In genomic region chr1:183117827-183118825, GRCm38 (mm10) we compare ENCODE assay signal across 10 mouse cellular contexts.
DNase-seq lines count a peak whose midpoint lies in the region; ATAC-seq lines count a peak whose summit lies in the region.
"Had no signal": no experiment of that assay in that cellular context is flagged by ENCODE, and none has a peak within 500 bp of the region (broad histone marks: within the 10 kb centered on the region; RNA-seq: fewer than 3 reads in every experiment).

No protein-coding gene starts in this region.

- intact Hi-C loops in heart, postnatal 36 days (cut with DNase I), result no loop called here
- intact Hi-C loops in left cerebral cortex, postnatal 25 days (cut with DNase I), result no loop called here

- no peaks in the 10 kb centered on the region for H3K27me3 ChIP-seq in limb, embryonic 13.5 days
- H3K27me3 ChIP-seq: neural tube, embryonic 12.5 days had no signal

- H3K9me3 ChIP-seq in limb, embryonic 13.5 days, result no peaks in the 10 kb centered on the region
- H3K9me3 ChIP-seq: neural tube, embryonic 12.5 days had no signal

- H3K27ac ChIP-seq in limb, embryonic 13.5 days, result peak overlapping the region; percentile 79
- H3K27ac ChIP-seq: neural tube, embryonic 12.5 days had no signal

- ATAC-seq in limb, embryonic 13.5 days (ENCODE audit: low FRiP score, low read depth), result peak; percentile 59; the same call in 1 of the 2 replicates
- ATAC-seq in inflammation-experienced regulatory T-cells, adult 6 months, result no peak

- no peak overlapping the region for H3K4me3 ChIP-seq in limb, embryonic 13.5 days
- H3K4me3 ChIP-seq: neural tube, embryonic 12.5 days had no signal

- peak overlapping the region; percentile 27; the same call in 1 of the 2 replicates for H3K4me2 ChIP-seq in limb, embryonic 13.5 days (replicated peaks)
- H3K4me2 ChIP-seq: neural tube, embryonic 12.5 days had no signal

- 28% methylated on average over 21 of the region's 21 CpGs for WGBS in limb, embryonic 13.5 days

- H3K36me3 ChIP-seq in limb, embryonic 13.5 days, result no peaks in the 10 kb centered on the region
- H3K36me3 ChIP-seq: neural tube, embryonic 12.5 days had no signal

- H3K9ac ChIP-seq in limb, embryonic 13.5 days, result no peak overlapping the region
- H3K9ac ChIP-seq: neural tube, embryonic 12.5 days had no signal

- peaks cover 87% of the 10 kb centered on the region for H3K4me1 ChIP-seq in limb, embryonic 13.5 days

- peak; percentile 45 for DNase-seq in heart, postnatal 4 days
- no peak for DNase-seq in heart, postnatal 36 days
- DNase-seq in thymus, postnatal 4 days, result peak; percentile 30
- no peak for DNase-seq in thymus, postnatal 36 days
- no peak for DNase-seq in urinary bladder, postnatal 10 days (ENCODE audit: low spot score)
- DNase-seq in left cerebral cortex, postnatal 25 days (ENCODE audit: low spot score in 2 of 2), result no peak
- DNase-seq: layer of hippocampus, postnatal 36 days had no signal

Comparison
In these comparisons a context has a peak if more than half of its experiments do, and no peak if none do; other contexts are left out.
1. DNase-seq: peak in heart, postnatal 4 days (single experiment) and thymus, postnatal 4 days (single experiment); none in heart, postnatal 36 days (0 of 2), thymus, postnatal 36 days (0 of 2), urinary bladder, postnatal 10 days (single experiment) and left cerebral cortex, postnatal 25 days (0 of 2).